Mouse (Mus musculus) cerebellum, adult 9-10 months (tissue): ENCODE data around the gene Slco3a1.

ENCODE experiments used
- DNase-seq: peaks from one replicate; pipeline ENCODE4 v3.0.0; 2022

Gene Slco3a1

GRCm38 (mm10) chr7:74527689-74528088 is 26.9 kb downstream of the Slco3a1 start:
- no peak for DNase-seq

GRCm38 (mm10) chr7:74526030-74526429 is 28.6 kb downstream of the Slco3a1 start:
- no peak for DNase-seq

GRCm38 (mm10) chr7:74525586-74525985 is 29.0 kb downstream of the Slco3a1 start:
- peak; percentile 82 for DNase-seq

- DNase-seq, result no peak
These were observed 30.2 kb downstream of the Slco3a1 start for GRCm38 (mm10) chr7:74524188-74524971.

GRCm38 (mm10) chr7:74523086-74523485 is 31.5 kb downstream of the Slco3a1 start:
- DNase-seq, result no peak

- DNase-seq, result no peak
These were observed 32.3 kb downstream of the Slco3a1 start for GRCm38 (mm10) chr7:74522260-74522659.

GRCm38 (mm10) chr7:74519386-74519785 is 35.2 kb downstream of the Slco3a1 start:
- DNase-seq, result no peak

GRCm38 (mm10) chr7:74518776-74519175 is 35.8 kb downstream of the Slco3a1 start:
- DNase-seq, result no peak

GRCm38 (mm10) chr7:74518255-74518654 is 36.3 kb downstream of the Slco3a1 start:
- DNase-seq, result no peak

- DNase-seq, result no peak
These were observed 43.9 kb downstream of the Slco3a1 start for GRCm38 (mm10) chr7:74510676-74511075.

GRCm38 (mm10) chr7:74508205-74508604 is 46.4 kb downstream of the Slco3a1 start:
- no peak for DNase-seq

GRCm38 (mm10) chr7:74506856-74507255 is 47.7 kb downstream of the Slco3a1 start:
- DNase-seq, result no peak

GRCm38 (mm10) chr7:74505635-74506034 is 48.9 kb downstream of the Slco3a1 start:
- peak; percentile 69 for DNase-seq

GRCm38 (mm10) chr7:74501187-74501586 is 53.4 kb downstream of the Slco3a1 start:
- no peak for DNase-seq

GRCm38 (mm10) chr7:74499470-74499869 is 55.1 kb downstream of the Slco3a1 start:
- DNase-seq, result no peak

- DNase-seq, result no peak
These were observed 56.2 kb downstream of the Slco3a1 start for GRCm38 (mm10) chr7:74498266-74498980.

- no peak for DNase-seq
These were observed 57.4 kb downstream of the Slco3a1 start for GRCm38 (mm10) chr7:74497203-74497602.

- no peak for DNase-seq
These were observed 59.1 kb downstream of the Slco3a1 start for GRCm38 (mm10) chr7:74495451-74495850.

GRCm38 (mm10) chr7:74493775-74494174 is 60.8 kb downstream of the Slco3a1 start:
- no peak for DNase-seq

GRCm38 (mm10) chr7:74491683-74492355 is 62.8 kb downstream of the Slco3a1 start:
- DNase-seq, result no peak

- DNase-seq, result no peak
These were observed 66.4 kb downstream of the Slco3a1 start for GRCm38 (mm10) chr7:74488141-74488540.

GRCm38 (mm10) chr7:74487727-74488126 is 66.9 kb downstream of the Slco3a1 start:
- peak; percentile 64 for DNase-seq

GRCm38 (mm10) chr7:74486083-74486482 is 68.5 kb downstream of the Slco3a1 start:
- no peak for DNase-seq

- no peak for DNase-seq
These were observed 68.9 kb downstream of the Slco3a1 start for GRCm38 (mm10) chr7:74485669-74486068.
